Mouse (Mus musculus) lung, adult 2 months (tissue): Measurements from ENCODE around the gene Aimp1. TPM values are rescaled to one million over a fixed set of nuclear protein-coding genes. Genes with fewer than 3 reads are reported as not detected.

ENCODE experiments used
- DNase-seq: peaks from one replicate; pipeline ENCODE4 v3.0.0; 2022
- H3K4me1 ChIP-seq: fragments of 200-500 bp; 2 replicates; pipeline ENCODE4 v1.6.1; 2011; ENCODE audit warnings: low read length; ENCODE audit not compliant: control insufficient read depth, insufficient read depth
- H3K4me3 ChIP-seq: fragments of 200-500 bp; replicated peaks from 2 replicates; pipeline ENCODE3; 2011; ENCODE audit warnings: low read depth, mild to moderate bottlenecking, control low read depth, low read length; ENCODE audit errors: extremely low read depth
- CTCF ChIP-seq: fragments of 200-500 bp; IDR thresholded peaks from 2 replicates; pipeline ENCODE4 v1.5.1; 2011; ENCODE audit warnings: mild to moderate bottlenecking, low read length, control low read depth; ENCODE audit not compliant: insufficient read depth
- POLR2A ChIP-seq: fragments of 200-500 bp; IDR thresholded peaks from 2 replicates; pipeline ENCODE4 v1.6.1; 2011; ENCODE audit warnings: low read depth, mild to moderate bottlenecking, control low read depth, low read length, borderline replicate concordance; ENCODE audit errors: extremely low read depth
- WGBS: fragments of 180-500 bp; shearing (Covaris S2); methylation state at CpG from one replicate; pipeline ENCODE4 v1.1.7; 2018; 5-methylcytosine and 5-hydroxymethylcytosine counted together
- polyA plus RNA-seq: library from polyadenylated mRNA; depleted of rRNA; stranded (reverse); fragments of >200 nt; gene quantifications from 2 replicates; pipeline ENCODE4 v1.2.3, GENCODE M21; 2012; rRNA removed

Gene Aimp1
- 7.4 and 12.6 TPM in 2 replicates for polyA plus RNA-seq

DNA sequence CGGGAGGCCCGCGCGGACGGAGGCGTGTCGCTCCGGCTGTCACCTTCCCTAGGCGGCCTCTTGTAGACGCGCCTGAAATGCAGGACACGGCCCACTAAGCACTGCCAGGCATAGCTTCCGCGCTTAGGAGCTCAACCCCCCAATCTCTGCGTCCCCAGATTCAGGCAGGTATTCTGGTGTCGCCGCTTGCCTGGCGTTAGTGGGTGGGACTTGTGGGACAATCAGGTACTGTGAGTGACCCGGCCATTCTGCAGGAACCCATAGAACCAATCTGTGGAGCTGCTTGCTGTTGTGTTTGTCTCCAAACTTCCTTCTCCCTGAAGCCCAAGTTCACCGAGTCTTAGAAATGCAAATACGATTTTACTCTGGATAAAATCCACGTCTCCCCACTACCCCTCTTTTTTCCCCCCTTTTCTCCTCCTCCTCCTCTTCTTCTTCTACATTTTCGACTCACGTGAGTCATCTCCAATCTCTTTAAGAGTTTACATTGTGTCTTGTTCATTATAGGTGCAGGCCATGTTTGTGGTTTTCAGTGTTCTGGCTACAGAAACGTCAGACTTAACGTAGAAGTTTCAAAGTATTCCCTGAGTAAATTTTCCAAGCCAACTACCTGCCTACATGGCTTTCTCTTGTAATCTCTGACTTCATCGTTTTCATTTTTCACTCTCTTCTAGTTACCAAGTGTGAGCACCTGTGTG lies at the start of gene Aimp1:
Gene Aimp1 (minus strand): TSS at position 140 of the 698 bp plus-strand sequence.
- no peaks in the 10 kb centered on the region for H3K4me1 ChIP-seq
- under 1% methylated on average over 27 of the region's 27 CpGs for WGBS
- no peak for DNase-seq
- peak within 1 kb of the TSS; percentile 78 for H3K4me3 ChIP-seq
- no peak for TF ChIP-seq CTCF
- no peak for TF ChIP-seq POLR2A

GRCm38 (mm10) chr3:132724326-132724725 lies 40.2 kb upstream of the Aimp1 start:
- Histone ChIP-seq H3K4me3 (no peak overlapping the region), H3K4me1 (no peaks in the 10 kb centered on the region)
- TF ChIP-seq CTCF (no peak), POLR2A (no peak)
- 96% methylated on average over 3 of the region's 3 CpGs for WGBS
- no peak for DNase-seq

GRCm38 (mm10) chr3:132717316-132717715 lies 33.1 kb upstream of the Aimp1 start:
- DNase-seq: no peak
- no peak for TF ChIP-seq POLR2A
- no peak for TF ChIP-seq CTCF
- Histone ChIP-seq H3K4me3 (no peak overlapping the region), H3K4me1 (no peaks in the 10 kb centered on the region)
- WGBS: 96% methylated on average over 4 of the region's 4 CpGs

GRCm38 (mm10) chr3:132713913-132714312 lies 29.7 kb upstream of the Aimp1 start:
- no peak for DNase-seq
- Histone ChIP-seq H3K4me1 (no peaks in the 10 kb centered on the region), H3K4me3 (no peak overlapping the region)
- 70% methylated on average over 5 of the region's 5 CpGs for WGBS
- TF ChIP-seq POLR2A (no peak), CTCF (no peak)

DNA sequence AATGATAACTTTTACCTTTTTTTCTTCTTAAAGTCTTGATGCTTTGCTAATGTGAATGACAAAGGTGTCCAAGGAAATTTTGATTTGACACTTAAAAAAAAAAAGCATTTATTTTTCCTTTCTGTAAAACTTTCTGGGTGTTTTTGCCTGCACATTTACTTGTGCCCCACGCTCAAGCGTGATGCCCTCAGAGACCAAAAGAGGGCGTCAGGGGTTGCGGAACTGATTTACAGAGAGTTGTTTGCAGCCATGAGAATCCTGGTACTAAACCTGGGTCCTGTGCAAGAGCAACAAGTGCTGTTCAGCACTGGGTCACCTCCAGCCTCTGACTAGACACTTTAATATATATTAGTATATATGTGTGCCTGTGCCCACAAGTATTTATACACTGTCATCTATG lies 22.8 kb upstream of the Aimp1 start:
- TF ChIP-seq CTCF (no peak), POLR2A (no peak)
- no peak for DNase-seq
- WGBS: 86% methylated on average over 4 of the region's 4 CpGs
- H3K4me3 ChIP-seq: no peak overlapping the region
- H3K4me1 ChIP-seq: no peaks in the 10 kb centered on the region

GRCm38 (mm10) chr3:132704216-132704615 lies 20.0 kb upstream of the Aimp1 start:
- Histone ChIP-seq H3K4me3 (no peak overlapping the region), H3K4me1 (no peaks in the 10 kb centered on the region)
- 83% methylated on average over 3 of the region's 3 CpGs for WGBS
- no peak for DNase-seq
- no peak for TF ChIP-seq CTCF
- TF ChIP-seq POLR2A: no peak

GRCm38 (mm10) chr3:132701368-132701767 lies 17.2 kb upstream of the Aimp1 start:
- WGBS: 82% methylated on average over 3 of the region's 3 CpGs
- TF ChIP-seq CTCF (no peak; the same call in 1 of the 2 replicates), POLR2A (no peak)
- Histone ChIP-seq H3K4me3 (no peak overlapping the region), H3K4me1 (no peaks in the 10 kb centered on the region)
- DNase-seq: no peak

DNA sequence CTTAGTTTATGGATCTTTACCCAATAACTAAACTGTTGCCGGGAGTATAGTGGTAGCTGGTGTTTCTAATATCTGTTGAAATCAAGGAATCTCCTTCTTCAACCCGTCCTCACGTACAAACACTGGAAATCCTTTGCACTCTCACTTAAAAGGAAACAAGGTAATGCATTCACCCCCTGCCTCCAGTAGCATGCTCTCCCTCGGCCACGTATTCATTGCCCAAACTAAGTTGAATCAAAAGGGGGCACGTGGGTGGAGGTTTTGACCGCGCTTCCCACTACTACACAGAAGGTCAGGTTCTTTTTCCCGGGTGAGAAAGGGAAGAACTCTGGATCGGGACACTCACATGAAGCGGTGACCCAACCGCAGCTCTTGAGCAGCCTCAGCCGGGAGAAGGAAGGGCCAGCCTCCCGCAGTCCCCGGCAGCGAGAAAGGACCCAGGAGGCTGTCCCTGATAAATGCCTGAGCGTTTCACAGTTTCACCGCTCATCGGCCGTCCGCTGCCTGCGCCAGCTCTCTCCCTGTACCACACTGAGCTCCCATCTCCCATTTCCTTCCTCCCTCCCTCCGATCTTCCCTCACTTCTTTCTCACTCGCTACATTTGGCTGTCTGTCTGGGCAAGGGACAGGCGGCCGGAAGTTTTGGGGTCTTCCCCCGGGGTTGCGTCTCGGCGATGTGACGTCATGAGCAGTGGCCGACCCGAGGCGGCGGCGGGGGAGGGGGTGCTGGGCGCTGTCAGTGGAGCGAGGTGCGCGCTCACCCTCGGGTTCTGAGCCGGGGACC lies 531 bp downstream of the Aimp1 start, which contains the start of gene Tbck:
Gene Tbck (plus strand): TSS at position 698 of the 784 bp plus-strand sequence.
- DNase-seq: peak; percentile 95
- under 1% methylated on average over 42 of the region's 42 CpGs for WGBS
- Histone ChIP-seq H3K4me1 (no peaks in the 10 kb centered on the region), H3K4me3 (peak within 1 kb of the TSS; percentile 78)
- TF ChIP-seq CTCF: no peak
- TF ChIP-seq POLR2A: peak; percentile 66

DNA sequence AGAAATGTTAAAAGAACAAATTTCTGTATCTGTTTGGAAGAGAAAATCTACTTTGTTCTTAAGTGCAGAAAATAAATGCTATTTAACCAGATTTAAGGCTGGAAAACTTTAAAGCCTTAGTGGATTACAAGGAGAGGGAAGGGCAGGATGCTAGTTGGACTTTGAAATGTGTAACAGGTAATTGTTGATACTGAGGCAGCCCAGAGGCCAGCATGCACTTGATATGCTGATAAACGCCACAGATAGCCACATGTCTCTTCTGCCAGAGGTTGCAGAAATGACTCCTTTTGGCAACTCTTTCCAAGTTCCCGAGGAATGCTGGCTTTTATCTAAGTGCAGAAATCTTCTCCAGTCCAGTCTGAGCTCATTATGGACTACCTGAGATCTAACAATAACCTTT lies 6.7 kb downstream of the Aimp1 start:
- no peak for DNase-seq
- WGBS: 81% methylated on average over 2 of the region's 2 CpGs
- TF ChIP-seq CTCF (no peak), POLR2A (no peak)
- Histone ChIP-seq H3K4me1 (no peaks in the 10 kb centered on the region), H3K4me3 (no peak overlapping the region)
